Mouse (Mus musculus) splenic B cell, adult 2 months (primary cell): ENCODE measurements around the gene Tigar.

ENCODE experiments used
- DNase-seq: peaks from one replicate; pipeline ENCODE4 v3.0.0-alpha.2; 2011; ENCODE audit warnings: low read depth, low spot score
- H3K27me3 ChIP-seq: 2 replicates; pipeline ENCODE4 v1.6.1; 2012; ENCODE audit warnings: mild to moderate bottlenecking, low read length, moderate library complexity, mixed read lengths; ENCODE audit not compliant: control insufficient read depth, poor library complexity, insufficient read depth, severe bottlenecking
- H3K36me3 ChIP-seq: 2 replicates; pipeline ENCODE4 v1.6.1; 2012; ENCODE audit warnings: mild to moderate bottlenecking, low read length, moderate library complexity, mixed read lengths; ENCODE audit not compliant: control insufficient read depth, poor library complexity, insufficient read depth, severe bottlenecking

The Tigar gene

GRCm38 (mm10) chr6:127079867-127080731, 29.3 kb downstream of the Tigar start:
- H3K36me3 ChIP-seq: no peaks in the 10 kb centered on the region
- no peaks in the 10 kb centered on the region for H3K27me3 ChIP-seq
- DNase-seq: peak; percentile 38

GRCm38 (mm10) chr6:127072817-127073216, 36.5 kb downstream of the Tigar start, which contains the start of gene Fgf23:
Fgf23 (plus strand) TSS chr6:127072902.
- no peak for DNase-seq
- Histone ChIP-seq H3K27me3 (no peaks in the 10 kb centered on the region), H3K36me3 (no peaks in the 10 kb centered on the region)

- no peak for DNase-seq
- H3K36me3 ChIP-seq: no peaks in the 10 kb centered on the region
- H3K27me3 ChIP-seq: no peaks in the 10 kb centered on the region
Observed at GRCm38 (mm10) chr6:127064815-127065214, 44.5 kb downstream of the Tigar start.

- H3K27me3 ChIP-seq: no peaks in the 10 kb centered on the region
- no peak for DNase-seq
- H3K36me3 ChIP-seq: no peaks in the 10 kb centered on the region
Observed at GRCm38 (mm10) chr6:127063915-127064314, 45.4 kb downstream of the Tigar start.

- H3K36me3 ChIP-seq: no peaks in the 10 kb centered on the region
- H3K27me3 ChIP-seq: no peaks in the 10 kb centered on the region
- no peak for DNase-seq
Observed at GRCm38 (mm10) chr6:127059975-127060374, 49.4 kb downstream of the Tigar start.

GRCm38 (mm10) chr6:127056990-127057588, 52.3 kb downstream of the Tigar start:
- no peaks in the 10 kb centered on the region for H3K36me3 ChIP-seq
- H3K27me3 ChIP-seq: no peaks in the 10 kb centered on the region
- no peak for DNase-seq

GRCm38 (mm10) chr6:127050847-127051246, 58.5 kb downstream of the Tigar start:
- no peaks in the 10 kb centered on the region for H3K27me3 ChIP-seq
- H3K36me3 ChIP-seq: no peaks in the 10 kb centered on the region
- no peak for DNase-seq

GRCm38 (mm10) chr6:127044909-127045308, 64.4 kb downstream of the Tigar start:
- Histone ChIP-seq H3K36me3 (no peaks in the 10 kb centered on the region), H3K27me3 (no peaks in the 10 kb centered on the region)
- DNase-seq: no peak
